Mouse (Mus musculus): ENCODE measurements around the gene Gfod1.

Gfod1 gene

DNA sequence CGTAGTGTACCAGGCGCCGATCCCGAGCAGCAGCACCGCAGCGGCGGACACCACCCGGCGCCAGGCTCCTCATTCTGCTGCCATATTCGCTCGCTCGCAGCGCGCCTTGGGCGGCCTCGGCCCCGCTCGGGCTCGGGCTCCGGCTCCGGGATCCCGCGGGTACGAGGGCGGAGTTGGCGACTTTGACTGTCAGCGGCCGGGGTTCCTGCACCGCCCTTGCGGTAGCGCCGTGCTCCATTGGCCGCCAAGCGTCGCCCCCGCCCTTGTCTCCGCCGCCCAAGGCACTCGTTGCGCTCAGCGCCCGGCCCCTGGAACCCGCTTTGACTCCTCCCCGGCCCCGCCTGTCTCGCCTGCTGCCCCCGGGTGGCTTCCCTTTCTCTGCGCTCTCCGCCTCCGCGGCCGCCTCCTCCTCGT, at the start of gene Gfod1:
Gfod1 (minus strand) TSS at position 155 of the 414 bp plus-strand sequence.
- DNase-seq = peak; percentile 99

DNA sequence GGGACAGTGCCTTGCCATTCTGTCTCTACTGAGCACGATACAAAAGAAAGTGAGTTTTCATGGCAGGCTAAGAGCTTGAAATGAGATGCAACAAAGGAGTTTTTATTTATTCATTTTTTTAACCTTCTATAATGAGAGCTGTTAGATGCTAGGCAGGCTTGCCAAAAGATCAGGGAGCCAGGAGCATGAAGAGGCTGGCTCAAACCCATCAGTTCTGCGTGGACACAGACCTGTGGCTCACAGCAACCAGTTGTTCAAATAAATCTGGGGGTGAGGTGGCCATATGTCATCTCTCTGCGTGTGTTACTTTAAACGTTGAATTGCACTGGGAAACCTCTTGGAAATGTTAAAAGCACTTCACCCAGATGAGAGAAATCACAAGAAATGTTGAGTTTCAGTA, 49.4 kb upstream of the Gfod1 start:
- DNase-seq = no peak

DNA sequence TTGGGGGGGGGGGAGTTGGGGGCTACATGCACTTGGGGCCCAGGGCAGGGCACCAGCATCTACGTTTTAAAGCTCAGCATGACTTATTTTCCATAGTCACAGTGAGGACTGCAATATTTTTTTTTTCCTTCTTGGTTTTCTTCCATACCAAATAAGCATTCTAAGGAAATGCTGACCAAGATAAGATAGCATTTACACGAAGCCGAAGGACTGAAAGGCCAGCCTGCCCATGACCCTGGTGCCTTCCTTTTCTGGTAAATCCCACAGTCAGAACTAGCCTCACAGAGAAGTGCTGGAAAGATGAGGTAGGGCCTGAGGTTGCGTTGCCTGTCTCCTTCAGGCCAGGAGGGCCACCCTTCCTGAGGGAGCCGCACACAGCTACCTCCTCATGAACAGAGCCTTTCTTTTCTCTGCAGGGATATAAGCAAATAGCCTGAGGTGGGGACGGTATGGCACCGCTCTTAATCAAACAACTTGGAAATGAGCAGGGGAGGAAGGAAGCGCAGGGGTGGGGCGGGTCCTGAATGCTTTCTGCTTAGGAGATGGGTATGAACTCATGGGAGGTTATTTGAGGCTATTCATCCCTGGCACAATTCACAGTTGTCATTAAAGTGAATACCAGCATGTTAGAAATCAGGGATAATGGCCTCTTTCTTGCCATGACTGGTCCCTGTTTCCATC, 46.7 kb upstream of the Gfod1 start:
- peak; percentile 29 to 61 for DNase-seq

DNA sequence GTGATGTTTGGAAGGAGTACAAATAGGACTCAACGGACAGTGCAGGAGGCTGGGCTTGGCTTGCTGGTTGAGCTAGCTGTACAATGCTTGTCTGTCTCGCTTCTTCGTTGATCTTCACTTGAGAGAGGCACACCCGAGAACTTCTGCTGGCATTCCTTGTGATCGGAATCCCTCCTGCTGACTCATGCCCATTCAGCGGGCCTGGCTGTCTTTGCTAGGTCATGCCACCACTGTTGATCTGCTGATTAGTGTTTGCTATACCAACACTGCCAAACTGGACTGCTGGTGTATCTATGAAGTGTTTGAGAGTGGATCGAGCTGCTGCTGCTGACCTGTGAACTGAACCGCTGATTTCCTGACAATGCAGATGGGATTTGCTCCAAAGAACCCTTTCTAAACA, 45.4 kb upstream of the Gfod1 start:
- no peak for DNase-seq

DNA sequence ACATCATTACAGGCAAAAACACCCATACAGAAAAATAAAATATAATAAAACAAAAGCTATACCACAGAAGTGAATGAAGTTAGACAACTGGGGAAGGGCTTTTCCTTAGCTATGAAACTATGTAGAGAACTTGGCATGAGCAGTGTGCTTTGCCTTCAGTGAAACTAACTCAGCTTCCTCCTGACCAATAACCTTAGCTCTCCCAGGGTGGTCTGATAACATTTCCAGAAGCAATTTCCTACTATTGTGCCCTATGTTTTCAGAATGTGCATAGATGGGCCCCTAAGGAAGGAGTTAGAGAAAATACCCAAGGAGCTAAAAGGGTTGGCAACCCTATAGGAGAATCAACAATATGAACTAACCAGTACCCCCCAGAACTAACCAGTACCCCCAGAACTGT, 42.9 kb upstream of the Gfod1 start:
- DNase-seq = no peak

DNA sequence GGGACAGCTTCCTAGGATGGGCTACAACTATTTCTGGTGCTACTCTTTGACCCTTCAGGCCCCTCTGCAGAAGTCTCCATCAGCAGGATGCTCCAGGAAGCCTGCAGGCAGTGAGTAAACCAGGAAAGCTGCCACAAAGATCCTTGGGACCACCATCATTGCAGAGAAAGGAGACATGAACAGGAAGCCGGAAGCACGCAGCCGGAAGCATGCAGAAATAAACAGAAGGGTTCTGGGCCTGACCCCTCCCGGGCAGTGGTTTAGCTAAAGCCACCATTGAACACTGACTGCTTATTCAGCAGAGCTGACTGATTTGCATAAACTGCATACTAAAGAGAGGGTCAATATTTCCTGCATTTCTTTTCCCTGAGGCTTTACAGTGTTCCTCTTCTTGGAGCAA, 34.7 kb upstream of the Gfod1 start:
- DNase-seq = no peak

DNA sequence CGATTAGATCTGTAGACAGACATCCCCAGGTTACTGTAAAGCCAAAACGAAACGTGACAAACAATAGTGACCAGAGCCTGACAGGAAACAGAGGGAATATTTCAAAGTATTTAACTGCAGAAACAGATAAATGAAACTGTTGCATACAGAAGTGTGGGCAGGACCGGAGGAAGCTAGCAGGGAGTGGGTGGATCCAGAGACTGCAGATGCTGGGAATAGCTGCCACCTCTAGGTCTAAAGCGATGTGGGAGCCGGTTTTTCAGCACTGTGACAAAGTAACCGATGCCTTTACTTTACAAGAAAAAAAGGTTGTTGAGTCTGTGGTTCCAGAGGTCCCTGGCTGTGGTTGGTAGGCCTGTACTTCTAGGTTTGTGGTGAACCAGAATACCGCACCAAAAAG, 34.0 kb upstream of the Gfod1 start:
- DNase-seq = no peak

DNA sequence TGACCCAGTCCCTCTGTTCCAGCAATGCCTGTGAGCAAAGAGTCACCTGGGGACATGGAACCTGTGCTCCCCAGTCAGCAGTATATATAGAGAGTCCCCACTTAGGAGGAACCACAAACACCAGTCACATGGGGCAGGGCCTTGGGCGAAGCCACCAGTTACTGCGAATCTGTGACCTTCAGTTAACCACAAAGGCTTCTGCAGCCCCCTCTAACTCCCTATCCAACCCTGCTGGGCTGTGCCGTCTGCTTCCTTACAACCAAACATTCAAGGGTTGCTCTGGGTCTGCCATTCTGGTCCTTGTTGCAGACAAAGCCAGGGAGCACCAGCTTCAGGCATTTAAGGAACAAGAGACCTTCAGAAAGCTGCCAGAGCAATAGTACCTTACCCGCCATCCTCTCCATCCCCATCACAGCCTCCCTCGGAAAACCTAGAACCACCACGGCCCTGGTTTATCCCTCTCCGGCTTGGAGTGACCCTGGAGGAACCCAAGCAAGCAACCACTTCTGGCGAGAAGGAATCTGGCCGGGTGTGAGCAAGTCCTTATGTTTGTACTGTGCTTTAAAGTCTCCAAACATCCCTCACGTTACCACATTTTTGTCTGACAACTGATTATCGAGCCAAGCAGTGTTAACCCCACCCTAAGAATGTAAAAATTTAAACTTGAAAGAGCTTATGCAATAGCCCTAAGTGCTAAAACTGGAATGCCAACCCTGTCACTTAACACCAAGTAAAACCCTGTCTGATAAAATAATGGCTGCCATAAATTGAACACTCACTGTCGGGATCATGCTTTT, 32.7 kb upstream of the Gfod1 start:
- peak; percentile 26 to 42 for DNase-seq

DNA sequence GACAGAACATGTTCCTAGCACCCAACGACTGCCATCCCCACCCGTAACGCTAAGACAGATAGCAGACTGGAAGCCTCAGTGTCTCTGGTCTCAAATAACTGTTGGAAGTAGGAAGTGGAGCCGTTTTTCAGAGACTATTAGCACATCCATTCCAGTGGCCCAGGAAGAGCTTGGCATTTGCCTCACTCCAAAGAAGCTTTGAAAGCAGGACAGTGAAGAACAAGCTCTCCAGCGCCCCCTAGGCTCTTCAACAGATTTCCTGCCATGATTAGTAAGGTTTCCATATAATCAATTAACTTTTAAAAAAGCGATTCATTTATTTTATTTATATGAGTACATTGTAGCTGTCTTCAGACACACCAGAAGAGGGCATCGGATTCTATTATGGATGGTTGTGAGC, 28.6 kb upstream of the Gfod1 start:
- peak; percentile 22 to 26 for DNase-seq

DNA sequence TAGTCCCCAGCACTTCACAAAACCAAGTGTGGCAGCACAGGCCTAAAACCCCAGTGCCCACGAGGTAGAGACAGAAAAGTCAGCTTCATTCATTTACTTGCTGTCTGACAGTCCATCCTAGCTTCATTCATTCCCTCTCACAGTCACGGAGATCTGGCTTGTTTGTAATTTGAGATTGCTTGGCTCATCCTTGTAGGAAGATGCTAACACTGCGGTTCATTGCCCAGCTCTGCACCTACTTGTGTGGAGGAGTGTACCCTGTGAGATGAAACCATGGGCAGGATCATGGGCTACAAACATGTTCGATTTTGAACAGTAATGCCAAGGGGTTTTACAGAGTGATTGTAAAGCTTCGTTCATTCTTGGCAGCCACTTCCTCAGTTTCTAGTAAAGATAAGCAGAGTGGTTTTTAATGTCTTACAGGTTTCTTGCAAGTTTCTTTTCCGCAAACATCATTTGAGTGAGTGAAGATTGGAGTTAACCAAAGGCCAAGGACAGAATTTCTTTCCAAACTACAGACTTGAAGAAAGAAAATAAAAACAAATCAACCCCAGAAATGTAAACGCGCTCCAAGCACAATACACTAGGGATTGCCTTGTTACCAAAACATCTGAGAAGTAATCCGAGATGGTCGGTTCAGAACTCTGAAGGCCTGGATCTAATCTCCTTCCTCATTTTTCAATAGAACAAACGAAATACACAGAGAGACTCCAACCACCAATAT, 27.9 kb upstream of the Gfod1 start:
- no peak for DNase-seq

DNA sequence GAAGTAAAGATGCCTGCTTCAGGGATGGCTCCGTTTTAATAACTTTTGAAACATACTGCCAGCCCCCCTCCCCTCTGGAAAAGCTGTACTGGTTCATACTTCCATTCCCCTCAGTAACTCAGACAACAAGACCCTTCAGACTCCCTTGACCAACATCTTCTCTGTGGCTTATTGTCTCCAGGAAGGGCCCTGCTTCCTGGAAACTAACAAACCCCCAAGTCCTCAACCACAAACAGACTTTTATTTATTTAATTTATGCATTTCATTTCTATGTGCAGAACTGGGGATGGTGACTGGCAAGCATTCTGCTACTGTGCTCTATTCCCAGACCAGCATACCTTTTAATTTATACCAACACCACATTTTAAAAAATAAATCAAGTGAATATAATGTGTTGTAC, 21.5 kb upstream of the Gfod1 start:
- no peak for DNase-seq

DNA sequence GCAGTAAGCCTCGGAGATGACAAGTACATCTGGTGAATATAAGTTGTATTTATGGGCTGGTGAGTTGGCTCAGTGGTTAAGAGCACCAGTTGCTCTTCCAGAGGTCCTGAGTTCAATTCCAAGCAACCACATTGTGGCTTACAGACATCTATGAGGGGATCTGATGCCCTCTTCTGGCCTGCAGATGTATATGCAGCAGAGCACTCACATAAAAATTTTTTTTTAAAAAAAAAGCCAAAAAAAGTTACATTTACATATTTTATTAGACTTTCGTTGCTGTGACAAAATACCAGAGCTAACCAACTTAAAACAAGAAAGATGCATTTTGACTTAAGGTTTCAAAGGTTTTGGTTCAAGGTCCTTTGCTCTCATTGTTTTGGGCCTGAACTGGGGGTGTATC, 17.5 kb upstream of the Gfod1 start:
- DNase-seq = no peak

DNA sequence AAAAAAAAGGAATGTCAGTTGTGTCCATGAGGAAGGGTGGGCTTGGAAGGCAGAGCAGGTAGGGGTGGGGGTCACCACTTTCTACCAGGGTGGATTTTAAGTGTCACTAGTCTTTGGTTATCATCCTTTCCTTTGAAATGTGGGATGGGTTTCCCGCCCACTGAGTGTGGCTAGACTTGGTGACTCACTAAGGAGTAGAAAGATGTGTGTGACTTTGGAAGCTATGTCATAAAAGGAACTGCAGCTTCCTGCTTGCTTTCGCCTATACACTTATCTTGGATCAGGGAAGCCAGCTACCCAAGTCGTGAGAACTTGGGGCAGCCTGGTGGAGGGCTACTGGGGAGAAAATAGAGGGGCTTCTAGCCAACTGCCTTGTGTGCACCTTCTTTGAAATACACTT, 15.4 kb upstream of the Gfod1 start:
- no peak for DNase-seq

DNA sequence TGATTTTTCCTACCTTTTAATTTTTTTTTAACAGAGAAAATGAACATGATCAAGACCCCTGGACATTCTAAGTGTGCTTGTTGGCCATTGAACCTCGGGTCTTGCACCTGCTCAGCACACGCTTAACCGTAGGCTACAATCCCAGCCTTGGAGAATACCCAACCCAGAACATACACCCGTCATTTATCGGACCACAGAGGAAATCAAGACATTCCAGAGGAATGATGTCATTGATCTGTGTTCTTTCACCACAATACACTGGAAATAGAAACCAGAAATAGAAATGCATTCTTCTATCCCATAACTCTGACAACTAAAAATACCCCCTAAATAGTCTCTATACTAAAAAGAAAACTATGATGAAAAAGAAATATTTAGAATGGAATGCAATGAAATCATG, 13.4 kb upstream of the Gfod1 start:
- no peak for DNase-seq

DNA sequence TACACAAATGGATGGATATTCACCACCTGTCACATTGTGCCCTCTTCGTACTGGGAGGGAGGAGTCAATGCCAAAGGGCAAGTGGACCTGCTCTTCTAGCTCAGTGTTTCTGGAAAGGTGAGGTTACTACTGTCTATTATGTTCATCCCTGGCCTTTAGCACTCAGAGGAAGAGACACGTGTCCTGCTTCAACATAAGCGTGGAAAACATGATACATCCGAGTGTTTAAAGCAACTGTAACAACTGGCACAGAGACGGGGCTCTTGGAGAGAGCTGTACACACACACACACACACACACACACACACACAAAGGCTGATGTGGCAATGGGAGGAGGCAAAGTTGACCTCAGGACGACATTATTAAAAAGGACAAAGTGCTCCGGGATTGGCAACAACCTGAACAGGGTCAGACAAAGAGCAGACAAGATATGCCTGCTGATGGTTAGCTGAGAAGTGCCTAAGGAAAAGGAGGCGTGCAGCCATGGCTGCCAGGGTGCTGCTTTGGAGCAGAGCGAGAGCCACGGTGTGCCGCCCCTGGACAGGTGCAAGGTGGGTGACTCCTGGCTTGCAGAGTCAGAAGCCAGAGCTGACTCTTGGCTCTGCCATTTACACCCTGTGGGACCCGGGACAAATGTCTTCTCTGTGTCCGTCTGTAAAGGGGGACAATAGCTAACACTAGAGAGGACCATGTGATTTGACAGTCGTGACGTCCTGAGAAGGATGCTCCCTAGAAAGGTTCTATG, 1.4 kb upstream of the Gfod1 start:
- DNase-seq = no peak

DNA sequence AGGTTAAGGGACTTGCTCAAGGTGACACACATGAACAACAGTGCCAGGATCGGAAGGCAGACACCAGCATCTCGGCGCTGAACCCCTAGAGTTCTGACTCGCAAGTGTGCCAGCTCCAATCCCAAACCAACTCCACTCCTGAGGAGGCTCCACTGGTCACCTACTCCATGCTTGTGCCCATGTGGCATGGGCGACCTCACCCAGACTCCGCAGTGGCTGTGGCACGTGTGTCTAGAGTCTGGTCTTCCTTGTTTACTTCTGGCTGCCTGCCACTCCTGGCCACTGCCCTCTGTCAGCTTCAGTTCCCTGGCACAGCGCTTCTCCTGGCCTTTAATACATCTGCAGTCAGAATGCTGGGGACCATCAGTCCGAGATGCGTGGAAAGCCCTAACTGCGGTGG, 728 bp upstream of the Gfod1 start:
- DNase-seq = peak; percentile 70 to 80

DNA sequence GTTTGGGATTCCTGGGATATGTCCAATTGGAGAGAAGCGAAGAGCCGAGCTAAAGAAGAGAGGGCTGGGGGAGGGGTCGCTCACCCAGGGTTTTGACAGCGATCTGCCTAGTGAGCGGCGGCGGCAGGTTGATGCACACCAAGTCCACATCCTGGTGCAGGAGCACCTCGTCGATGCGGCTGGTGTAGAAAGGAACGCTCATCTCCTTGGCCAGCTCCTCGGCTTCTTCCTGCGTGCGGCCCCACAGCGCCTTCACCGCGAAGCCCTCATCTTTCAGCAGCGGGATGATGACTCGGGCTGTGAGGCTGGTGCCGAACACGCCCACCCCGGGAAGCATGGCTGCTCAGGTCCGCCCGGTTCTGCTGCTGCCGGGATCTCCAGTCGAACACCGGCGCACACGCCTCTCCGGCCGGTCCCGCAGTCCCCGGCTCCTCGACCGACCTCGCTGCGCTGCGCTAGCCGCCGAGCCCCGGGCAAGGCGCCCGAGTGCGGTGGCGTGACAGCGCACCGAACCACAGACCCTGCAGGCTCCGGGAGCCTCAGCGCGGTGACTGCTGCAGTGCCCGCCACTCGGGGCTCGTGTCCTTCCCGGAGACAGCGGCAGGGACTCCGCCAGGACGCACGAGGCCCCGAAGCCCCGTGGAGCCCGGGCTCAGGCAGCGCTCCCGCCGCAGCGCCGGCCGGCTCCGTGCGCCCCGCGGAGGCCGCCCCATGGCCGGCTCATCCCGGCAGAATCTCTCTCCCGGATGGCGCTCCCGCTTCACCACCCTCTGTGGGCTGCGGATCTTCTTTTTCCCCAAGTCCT, 609 bp downstream of the Gfod1 start:
- peak; percentile 39 to 44 for DNase-seq

DNA sequence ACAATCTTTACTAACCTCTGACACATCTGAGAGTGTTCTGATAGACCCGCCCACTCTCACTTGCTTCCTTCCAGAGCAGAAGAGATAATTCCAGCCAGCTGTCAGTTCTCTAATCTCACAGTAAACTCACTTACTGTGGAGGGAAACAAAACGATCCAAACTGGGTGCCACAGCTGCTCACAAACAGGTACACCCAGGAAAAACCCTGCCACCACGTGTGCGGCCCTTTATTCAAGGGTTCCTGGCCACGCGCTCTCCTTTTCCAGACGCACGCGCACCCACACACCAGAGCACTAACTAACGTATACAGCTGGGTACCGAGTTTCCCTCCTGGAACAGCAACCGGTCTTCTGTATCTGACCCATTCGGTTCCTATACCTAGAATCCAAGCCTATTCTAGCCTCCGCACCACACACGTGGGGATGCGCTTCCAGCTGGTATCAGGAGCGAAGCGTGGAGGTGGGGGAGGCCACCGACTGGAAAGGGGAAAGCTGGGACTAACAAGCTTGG, 1.3 kb downstream of the Gfod1 start:
- no peak for DNase-seq

DNA sequence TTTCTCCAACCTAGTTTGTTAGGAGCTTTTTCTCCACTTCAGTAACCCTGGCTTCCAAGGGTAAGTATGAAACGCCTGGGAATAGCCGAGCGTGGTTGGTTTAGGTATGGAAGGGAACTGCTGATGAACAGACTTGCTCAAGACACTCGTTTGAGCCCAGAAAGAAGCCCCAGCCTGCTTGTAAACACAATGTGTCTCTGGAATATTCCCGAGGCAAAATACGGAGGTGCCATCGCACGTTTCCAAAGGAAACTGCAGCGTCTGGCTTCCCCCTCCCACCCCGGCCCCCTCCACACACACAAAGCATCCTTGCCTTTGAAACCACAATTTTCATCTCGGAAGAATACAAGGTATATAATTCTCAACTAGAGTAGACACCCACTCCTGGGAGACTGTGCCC, 1.7 kb downstream of the Gfod1 start:
- no peak for DNase-seq

DNA sequence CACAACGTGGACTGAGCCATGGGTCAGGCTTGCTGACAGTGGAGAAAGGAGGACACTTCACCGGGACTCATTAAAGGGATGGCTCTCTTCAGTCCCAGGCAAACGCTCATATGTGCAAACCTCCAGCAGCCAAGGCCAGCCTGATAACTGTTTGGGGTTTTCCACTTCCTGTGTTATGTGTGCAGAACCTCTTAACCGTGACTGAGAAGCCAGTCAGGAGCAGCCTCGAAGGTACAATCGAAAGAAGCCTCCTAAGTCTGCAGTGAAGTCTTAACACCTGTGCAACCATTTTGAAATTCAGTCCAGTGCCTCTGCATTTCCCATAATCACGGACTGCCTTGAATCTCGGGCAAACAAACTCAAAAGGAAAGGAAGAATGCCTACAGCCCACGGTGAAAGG, 3.1 kb downstream of the Gfod1 start:
- DNase-seq = no peak

DNA sequence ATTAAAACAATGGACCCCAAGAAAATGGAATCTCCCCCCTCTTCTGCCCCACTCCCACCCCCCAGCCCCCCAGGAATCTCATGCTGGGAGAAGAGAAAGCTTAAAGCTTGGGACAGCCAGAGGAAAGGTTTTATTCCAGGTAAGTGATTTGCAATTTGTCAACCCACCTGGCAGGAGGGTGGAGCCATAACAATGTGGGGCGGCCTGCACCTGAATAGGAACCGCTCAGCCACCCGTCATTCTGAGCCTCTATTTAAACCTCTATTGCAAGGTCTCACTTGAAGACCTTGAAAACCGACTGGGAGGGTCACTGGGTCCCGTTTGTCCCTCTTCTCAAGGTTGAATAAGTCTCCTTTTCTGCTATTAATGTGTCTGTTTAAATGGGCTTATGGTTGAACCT, 3.6 kb downstream of the Gfod1 start:
- no peak for DNase-seq

DNA sequence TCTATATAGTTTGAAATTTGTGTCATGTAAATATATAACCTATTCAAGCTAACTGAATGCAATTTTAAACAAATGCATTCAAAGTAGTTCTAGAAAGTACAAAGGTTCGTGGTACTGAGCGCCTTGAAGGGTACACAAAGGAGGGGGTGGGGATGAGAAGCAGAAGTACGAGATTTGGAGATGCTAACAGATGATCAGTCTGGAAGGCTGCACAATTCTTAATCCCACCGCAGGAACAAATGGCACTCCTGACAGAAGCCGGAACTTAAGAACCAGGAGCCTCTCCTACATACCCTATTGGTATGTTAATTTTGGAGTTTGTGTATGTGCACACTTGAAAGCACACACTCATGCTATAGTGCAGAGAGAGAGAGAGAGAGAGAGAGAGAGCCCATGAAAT, 4.8 kb downstream of the Gfod1 start:
- DNase-seq = no peak
